Mouse (Mus musculus) hindbrain, embryonic 11.5 days (tissue): ENCODE results near the gene 1110017D15Rik. TPM values are rescaled to one million over a fixed set of nuclear protein-coding genes. Genes with fewer than 3 reads are reported as not detected.

Experiments used
- ATAC-seq: fragments of 200-750 bp; cut with Nextera tagmentation; 2 replicates; pipeline ENCODE4 v1.8.0; 2017; ENCODE audit warnings: mild to moderate bottlenecking, moderate TSS enrichment, moderate library complexity; ENCODE audit not compliant: low FRiP score
- DNase-seq: peaks from one replicate; pipeline ENCODE4 v3.0.0-alpha.2; 2015; ENCODE audit warnings: low spot score
- H3K27ac ChIP-seq: fragments of 300-500 bp; sonication (generic); 2 replicates; pipeline ENCODE4 v1.5.1; 2014; ENCODE audit warnings: mild to moderate bottlenecking, low read depth, low read length
- H3K27me3 ChIP-seq: fragments of 300-500 bp; sonication (generic); 2 replicates; pipeline ENCODE4 v1.6.1; 2014; ENCODE audit warnings: mild to moderate bottlenecking, low read length, moderate library complexity, mixed read lengths; ENCODE audit not compliant: control insufficient read depth, insufficient read depth
- H3K36me3 ChIP-seq: fragments of 300-500 bp; sonication (generic); 2 replicates; pipeline ENCODE4 v1.6.1; 2014; ENCODE audit warnings: mild to moderate bottlenecking, low read length, moderate library complexity, mixed read lengths; ENCODE audit not compliant: control insufficient read depth, insufficient read depth
- H3K4me1 ChIP-seq: fragments of 300-500 bp; sonication (generic); replicated peaks from 2 replicates; pipeline ENCODE4 v1.6.1; 2014; ENCODE audit warnings: low read length, mixed read lengths; ENCODE audit not compliant: control insufficient read depth, insufficient read depth
- H3K4me2 ChIP-seq: fragments of 300-500 bp; sonication (generic); replicated peaks from 2 replicates; pipeline ENCODE4 v1.6.1; 2014; ENCODE audit warnings: mild to moderate bottlenecking, low read depth, low read length
- H3K4me3 ChIP-seq: fragments of 300-500 bp; sonication (generic); 2 replicates; pipeline ENCODE4 v1.5.1; 2014; ENCODE audit warnings: low read depth, low read length
- H3K9ac ChIP-seq: fragments of 300-500 bp; sonication (generic); 2 replicates; pipeline ENCODE4 v1.6.1; 2014; ENCODE audit warnings: low read depth, low read length
- H3K9me3 ChIP-seq: fragments of 300-500 bp; sonication (generic); 2 replicates; pipeline ENCODE4 v1.6.1; 2016; ENCODE audit warnings: low read length; ENCODE audit not compliant: control insufficient read depth
- WGBS: fragments of 180-500 bp; shearing (Covaris S2); extraction: QIAGEN DNeasy Blood & Tissue Kit; methylation state at CpG from one replicate; pipeline ENCODE4 v1.1.7; 2014; 5-methylcytosine and 5-hydroxymethylcytosine counted together
- polyA plus RNA-seq: library from polyadenylated mRNA; unstranded; fragments of >200 nt; fragmentation: Nextera tagmentation; extraction: Ambion mirVana; gene quantifications from 2 replicates; pipeline ENCODE4 v1.2.1, GENCODE M21; 2014

Gene 1110017D15Rik
- 12.7 and 14.3 TPM in 2 replicates for polyA plus RNA-seq

GRCm38 (mm10) chr4:41517233-41517632 is at the start of gene 1110017D15Rik:
1110017D15Rik (minus strand) TSS chr4:41517333.
- ATAC-seq (no peak), DNase-seq (no peak)
- no peak within 1 kb of the TSS for H3K4me3 ChIP-seq
- 89% methylated on average over 2 of the region's 2 CpGs for WGBS
- H3K4me1 ChIP-seq = no peaks in the 10 kb centered on the region
- H3K27me3 ChIP-seq = no peaks in the 10 kb centered on the region
- no peaks in the 10 kb centered on the region for H3K36me3 ChIP-seq
- no peaks in the 10 kb centered on the region for H3K9me3 ChIP-seq
- no peak within 1 kb of the TSS for H3K27ac ChIP-seq
- no peak within 1 kb of the TSS for H3K4me2 ChIP-seq
- H3K9ac ChIP-seq = no peak within 1 kb of the TSS

- Histone ChIP-seq H3K4me1 (peaks cover 12% of the 10 kb centered on the region), H3K4me2 (peak overlapping the region; percentile 7; the same call in 1 of the 2 replicates), H3K4me3 (no peak overlapping the region), H3K27me3 (peaks cover 6% of the 10 kb centered on the region; the same call in 1 of the 2 replicates), H3K36me3 (no peaks in the 10 kb centered on the region), H3K27ac (peak overlapping the region; percentile 33; the same call in 1 of the 2 replicates), H3K9me3 (no peaks in the 10 kb centered on the region), H3K9ac (no peak overlapping the region)
- DNase-seq = no peak
- WGBS = 24% methylated on average over 3 of the region's 3 CpGs
- no peak for ATAC-seq
These were observed 49.0 kb upstream of the 1110017D15Rik start for GRCm38 (mm10) chr4:41566123-41566522.

- Histone ChIP-seq H3K9ac (no peak overlapping the region), H3K4me2 (no peak overlapping the region), H3K36me3 (no peaks in the 10 kb centered on the region), H3K4me3 (no peak overlapping the region), H3K9me3 (no peaks in the 10 kb centered on the region), H3K27ac (no peak overlapping the region), H3K27me3 (peaks cover 6% of the 10 kb centered on the region; the same call in 1 of the 2 replicates), H3K4me1 (peaks cover 11% of the 10 kb centered on the region)
- DNase-seq (no peak), ATAC-seq (no peak)
- WGBS = 89% methylated on average over 5 of the region's 5 CpGs
These were observed 46.2 kb upstream of the 1110017D15Rik start for GRCm38 (mm10) chr4:41563297-41563696.

- WGBS = 80% methylated on average over 3 of the region's 3 CpGs
- H3K36me3 ChIP-seq = no peaks in the 10 kb centered on the region
These were observed 40.0 kb upstream of the 1110017D15Rik start for GRCm38 (mm10) chr4:41557092-41557491.

GRCm38 (mm10) chr4:41556311-41556953 is 39.3 kb upstream of the 1110017D15Rik start:
- Histone ChIP-seq H3K27me3 (no peaks in the 10 kb centered on the region), H3K4me2 (no peak overlapping the region), H3K9ac (no peak overlapping the region), H3K27ac (no peak overlapping the region), H3K4me1 (no peaks in the 10 kb centered on the region), H3K36me3 (no peaks in the 10 kb centered on the region), H3K9me3 (no peaks in the 10 kb centered on the region), H3K4me3 (no peak overlapping the region)
- 45% methylated on average over 5 of the region's 5 CpGs for WGBS
- ATAC-seq = no peak
- no peak for DNase-seq

More at GRCm38 (mm10) chr4:41557092-41557491, 40.0 kb upstream of the 1110017D15Rik start:
- no peak overlapping the region for H3K27ac ChIP-seq
- H3K4me2 ChIP-seq = no peak overlapping the region
- no peak overlapping the region for H3K9ac ChIP-seq
- no peak overlapping the region for H3K4me3 ChIP-seq
- H3K9me3 ChIP-seq = no peaks in the 10 kb centered on the region
- ATAC-seq (no peak), DNase-seq (no peak)
- H3K4me1 ChIP-seq = no peaks in the 10 kb centered on the region
- no peaks in the 10 kb centered on the region for H3K27me3 ChIP-seq

- Histone ChIP-seq H3K36me3 (no peaks in the 10 kb centered on the region), H3K27me3 (no peaks in the 10 kb centered on the region), H3K4me2 (no peak overlapping the region), H3K4me1 (no peaks in the 10 kb centered on the region), H3K9me3 (no peaks in the 10 kb centered on the region), H3K4me3 (no peak overlapping the region), H3K9ac (no peak overlapping the region), H3K27ac (no peak overlapping the region)
- no peak for ATAC-seq
- 82% methylated on average over 14 of the region's 14 CpGs for WGBS
- DNase-seq = no peak
These were observed 38.0 kb upstream of the 1110017D15Rik start for GRCm38 (mm10) chr4:41554994-41555663.

GRCm38 (mm10) chr4:41553116-41553515 is 36.0 kb upstream of the 1110017D15Rik start:
- Histone ChIP-seq H3K4me2 (no peak overlapping the region), H3K4me1 (no peaks in the 10 kb centered on the region), H3K27me3 (no peaks in the 10 kb centered on the region), H3K9me3 (no peaks in the 10 kb centered on the region), H3K27ac (no peak overlapping the region), H3K36me3 (no peaks in the 10 kb centered on the region), H3K4me3 (no peak overlapping the region), H3K9ac (no peak overlapping the region)
- ATAC-seq (no peak), DNase-seq (no peak)
- 77% methylated on average over 11 of the region's 11 CpGs for WGBS

GRCm38 (mm10) chr4:41552529-41552928 is 35.4 kb upstream of the 1110017D15Rik start:
- 40% methylated on average over 6 of the region's 6 CpGs for WGBS
- peak; percentile 38; the same call in 1 of the 2 replicates for ATAC-seq

GRCm38 (mm10) chr4:41547086-41547485 is 30.0 kb upstream of the 1110017D15Rik start:
- DNase-seq (no peak), ATAC-seq (no peak)
- no peak overlapping the region for H3K4me3 ChIP-seq
- no peaks in the 10 kb centered on the region for H3K27me3 ChIP-seq
- WGBS = 80% methylated on average over 1 of the region's 1 CpGs
- H3K27ac ChIP-seq = no peak overlapping the region
- no peaks in the 10 kb centered on the region for H3K4me1 ChIP-seq
- no peaks in the 10 kb centered on the region for H3K36me3 ChIP-seq
- no peak overlapping the region for H3K4me2 ChIP-seq
- H3K9ac ChIP-seq = no peak overlapping the region
- no peaks in the 10 kb centered on the region for H3K9me3 ChIP-seq

More at GRCm38 (mm10) chr4:41552529-41552928, 35.4 kb upstream of the 1110017D15Rik start:
- Histone ChIP-seq H3K4me1 (no peaks in the 10 kb centered on the region), H3K4me3 (no peak overlapping the region), H3K27me3 (no peaks in the 10 kb centered on the region), H3K9me3 (no peaks in the 10 kb centered on the region), H3K27ac (no peak overlapping the region), H3K4me2 (no peak overlapping the region), H3K36me3 (no peaks in the 10 kb centered on the region), H3K9ac (no peak overlapping the region)
- peak; percentile 85 for DNase-seq
